Mouse (Mus musculus) gonadal fat pad, adult 2 months (tissue): ENCODE measurements around the gene Hils1. TPM values are rescaled to one million over a fixed set of nuclear protein-coding genes. Genes with fewer than 3 reads are reported as not detected.
A peak's percentile ranks its signal among the peaks of the same experiment; 100 is the strongest.
"Not testable (repeated sequence)": the region's sequence is repeated elsewhere in the genome, so short reads cannot be mapped to it uniquely, and the experiment has no call there.

Experiments
- DNase-seq: peaks from one replicate; pipeline ENCODE4 v3.0.0-alpha.2; 2012; ENCODE audit warnings: low read depth
- polyA plus RNA-seq: library from polyadenylated mRNA; depleted of rRNA; stranded (reverse); fragments of >200 nt; gene quantifications from 2 replicates; pipeline ENCODE4 v1.2.3, GENCODE M21; 2012

Gene Hils1
- polyA plus RNA-seq, 1 experiment, result 2.1 TPM

DNA sequence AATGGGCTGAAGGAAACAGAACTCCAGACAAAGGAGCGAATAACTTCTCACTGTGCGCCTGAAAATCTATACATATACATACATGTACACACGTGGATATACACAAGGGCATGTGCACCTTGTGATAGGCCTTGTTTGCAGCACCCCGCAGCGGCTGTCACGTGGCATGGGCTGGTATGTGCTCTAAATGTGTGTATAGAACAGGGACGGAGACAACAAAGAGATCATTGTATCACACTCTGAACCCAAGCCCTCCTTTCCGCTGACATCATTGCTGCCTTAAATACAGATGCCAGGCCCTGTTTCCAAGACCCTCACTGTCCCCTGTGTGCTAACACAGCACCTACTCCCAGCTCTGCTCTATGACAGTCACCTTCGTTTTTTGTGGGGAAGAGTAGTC lies 12.3 kb upstream of the Hils1 start:
- no peak for DNase-seq

- no peak for DNase-seq
Observed at GRCm38 (mm10) chr11:94957693-94958064, 9.7 kb upstream of the Hils1 start.

- peak; percentile 54 for DNase-seq
Observed at GRCm38 (mm10) chr11:94958065-94958858, 9.1 kb upstream of the Hils1 start.

- no peak for DNase-seq
Observed at GRCm38 (mm10) chr11:94962534-94963101, 4.8 kb upstream of the Hils1 start.

- DNase-seq, result no peak
Observed at GRCm38 (mm10) chr11:94968187-94968586, 794 bp downstream of the Hils1 start.

DNA sequence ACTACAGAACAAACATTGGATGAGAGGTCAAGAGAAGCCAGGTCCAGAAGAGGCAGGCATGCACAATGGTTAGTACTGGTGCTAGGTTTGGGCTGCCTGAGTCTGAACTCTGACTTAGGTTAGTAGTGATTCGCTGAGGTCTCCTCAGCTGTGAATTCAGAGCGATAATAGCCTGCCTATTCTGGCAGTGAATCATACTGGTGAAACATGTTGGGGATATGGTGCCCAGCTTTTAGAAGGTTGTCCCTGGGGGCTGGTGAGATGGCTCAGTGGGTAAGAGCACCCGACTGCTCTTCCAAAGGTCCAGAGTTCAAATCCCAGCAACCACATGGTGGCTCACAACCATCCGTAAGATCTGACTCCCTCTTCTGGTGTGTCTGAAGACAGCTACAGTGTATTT lies 2.3 kb downstream of the Hils1 start:
- DNase-seq, result not testable (repeated sequence)

- DNase-seq, result no peak
Observed at GRCm38 (mm10) chr11:94970210-94970943, 3.0 kb downstream of the Hils1 start.

- DNase-seq, result no peak
Observed at GRCm38 (mm10) chr11:94971895-94972615, 4.7 kb downstream of the Hils1 start.

DNA sequence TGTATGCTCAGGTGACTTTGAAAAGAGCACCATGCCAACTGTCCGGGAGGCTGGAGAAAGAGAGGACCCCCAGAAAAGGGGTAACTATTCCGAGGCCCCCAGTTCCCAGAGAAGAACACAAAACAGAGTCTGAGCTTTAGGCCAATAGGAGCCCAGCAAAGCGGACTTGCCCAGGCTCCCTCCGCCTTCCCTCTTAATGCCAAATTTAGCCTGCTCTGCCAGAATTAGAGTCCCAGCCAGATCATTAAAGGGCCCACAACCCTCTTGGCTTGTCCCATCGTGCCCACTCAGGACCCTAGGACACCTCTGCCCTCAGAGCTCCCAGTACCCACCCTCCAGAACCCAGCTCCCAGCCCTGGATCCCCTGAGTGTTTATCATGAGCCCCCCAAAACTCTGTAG lies 5.5 kb downstream of the Hils1 start:
- DNase-seq, result no peak

GRCm38 (mm10) chr11:94973313-94973712 lies 5.9 kb downstream of the Hils1 start:
- DNase-seq, result no peak

GRCm38 (mm10) chr11:94974951-94975350 lies 7.6 kb downstream of the Hils1 start:
- DNase-seq, result no peak

- no peak for DNase-seq
Observed at GRCm38 (mm10) chr11:94976199-94976598, 8.8 kb downstream of the Hils1 start, which contains the start of gene Sgca. TSS of gene Sgca (minus strand) at chr11:94976327.

DNA sequence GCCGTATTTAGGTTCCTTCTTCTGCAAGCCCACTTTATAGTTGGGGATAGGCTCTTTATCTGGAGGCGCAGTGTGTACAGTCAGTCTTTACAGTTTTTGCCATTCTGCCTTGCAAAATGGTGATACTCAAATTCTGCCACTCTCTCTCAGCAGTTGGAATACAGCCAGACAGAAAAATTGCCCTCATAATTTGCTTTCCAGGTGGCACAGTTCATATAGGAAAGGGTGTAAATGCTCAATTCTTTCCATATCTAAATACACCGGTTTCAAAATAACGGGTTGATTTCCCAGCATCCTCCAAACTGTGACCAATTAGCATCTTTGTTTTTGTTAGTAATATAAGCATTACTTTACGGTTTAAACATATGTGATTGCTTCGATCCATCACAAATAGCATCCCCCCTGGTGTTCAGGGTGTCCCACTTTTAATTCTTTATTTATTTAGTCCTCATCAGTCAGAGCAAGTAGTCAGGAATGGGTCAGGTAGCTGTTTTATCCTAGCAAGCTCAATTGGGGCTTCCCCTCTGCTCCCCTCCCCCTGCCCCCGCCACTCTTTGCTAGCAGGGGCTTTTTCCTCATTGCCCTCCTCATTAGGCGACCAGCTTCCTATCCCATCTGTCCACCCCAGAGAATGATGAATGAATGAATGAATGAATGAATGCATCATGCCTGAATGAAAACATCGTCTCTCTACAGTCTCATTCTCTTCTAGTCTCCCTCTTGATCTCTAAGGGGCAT lies 11.0 kb downstream of the Hils1 start:
- no peak for DNase-seq

DNA sequence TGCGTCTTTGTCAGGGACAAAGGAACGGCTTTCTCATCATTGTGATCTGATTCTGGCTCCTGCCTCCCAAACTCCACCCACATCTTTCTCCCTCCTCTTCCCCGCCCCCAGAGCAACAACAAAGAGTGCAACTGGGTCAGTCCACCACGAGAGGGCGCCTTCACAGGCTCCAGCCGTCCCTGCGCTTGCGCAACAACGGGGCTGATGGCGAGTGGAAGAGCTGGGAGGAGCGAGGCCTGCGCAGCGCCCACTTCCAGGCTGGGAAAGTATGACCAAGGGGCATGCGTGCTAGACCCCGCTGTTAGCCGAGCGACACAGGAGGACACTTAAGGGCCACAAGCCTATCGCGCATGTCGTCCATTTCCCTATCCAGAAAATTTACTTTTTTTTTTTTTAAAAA lies 11.6 kb downstream of the Hils1 start:
- no peak for DNase-seq

DNA sequence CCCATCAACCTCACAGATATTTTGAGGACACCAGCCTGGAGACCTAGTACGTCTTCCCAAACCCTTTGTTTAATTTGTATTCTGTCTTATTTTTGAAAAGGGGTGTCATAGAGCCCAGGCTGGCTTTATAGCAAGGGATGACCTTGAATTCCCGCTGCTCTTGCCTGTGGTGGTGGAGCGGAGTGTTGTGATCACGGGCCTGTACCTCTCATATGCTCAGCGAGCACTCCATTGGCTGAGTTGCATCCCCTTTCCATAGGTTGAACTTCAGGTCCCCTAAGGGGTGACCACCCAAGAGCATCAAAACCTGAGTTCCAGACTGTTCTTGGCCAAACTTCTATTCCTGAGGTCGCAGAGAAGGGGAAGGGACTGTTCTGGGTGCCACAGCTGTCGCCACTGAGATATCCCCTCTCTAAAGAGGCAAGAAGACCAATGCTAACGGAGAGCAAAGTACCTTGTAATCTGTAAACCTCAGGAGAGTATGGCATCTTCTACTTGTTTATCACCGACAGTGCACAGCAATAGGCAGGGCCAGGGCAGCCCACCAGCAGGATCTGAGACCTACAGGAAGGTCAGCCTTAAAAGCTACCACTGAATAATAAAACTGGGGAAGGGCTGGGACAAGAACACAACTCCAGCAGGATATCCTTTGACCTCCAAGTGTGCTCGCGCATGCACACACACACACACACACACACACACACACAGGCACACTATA lies 12.2 kb downstream of the Hils1 start:
- DNase-seq, result no peak

DNA sequence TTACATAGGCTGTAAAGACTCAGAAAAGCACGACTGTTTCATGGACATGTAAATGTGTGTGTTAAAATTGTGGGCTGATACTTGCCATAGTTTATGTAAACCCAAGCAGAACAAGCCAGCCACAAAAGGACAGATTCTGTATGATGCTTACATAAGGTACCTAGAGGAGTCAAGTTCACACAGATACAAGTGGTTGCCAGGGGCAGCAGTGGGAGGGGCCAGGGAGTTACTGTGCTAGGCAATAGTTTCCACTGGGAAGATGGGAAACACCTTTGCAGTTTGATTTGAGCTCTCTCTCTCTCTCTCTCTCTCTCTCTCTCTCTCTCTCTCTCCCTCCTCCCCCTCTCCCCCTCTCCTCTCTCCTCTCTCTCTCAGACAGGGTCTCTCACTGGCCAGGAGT lies 17.7 kb downstream of the Hils1 start:
- DNase-seq, result no peak

DNA sequence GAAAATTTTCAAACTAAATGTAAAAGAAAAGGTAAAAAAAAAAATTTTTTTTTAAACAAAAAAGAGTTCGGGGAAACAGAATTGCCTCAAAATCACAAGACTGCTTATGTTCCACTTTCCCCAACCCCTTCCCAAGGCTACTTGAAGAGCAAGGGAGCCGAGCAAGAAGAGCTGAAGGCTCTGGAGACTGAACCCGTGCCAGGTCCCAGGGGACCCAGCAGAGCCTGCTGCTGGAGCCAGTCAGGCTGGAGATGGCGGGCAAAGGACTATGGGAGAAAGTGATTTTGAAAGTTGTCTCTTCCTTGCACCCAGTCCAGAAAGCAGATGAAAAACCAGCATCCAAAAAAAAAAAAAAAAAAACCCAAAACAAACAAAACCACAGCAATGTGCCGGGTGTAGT lies 18.4 kb downstream of the Hils1 start:
- DNase-seq, result no peak

DNA sequence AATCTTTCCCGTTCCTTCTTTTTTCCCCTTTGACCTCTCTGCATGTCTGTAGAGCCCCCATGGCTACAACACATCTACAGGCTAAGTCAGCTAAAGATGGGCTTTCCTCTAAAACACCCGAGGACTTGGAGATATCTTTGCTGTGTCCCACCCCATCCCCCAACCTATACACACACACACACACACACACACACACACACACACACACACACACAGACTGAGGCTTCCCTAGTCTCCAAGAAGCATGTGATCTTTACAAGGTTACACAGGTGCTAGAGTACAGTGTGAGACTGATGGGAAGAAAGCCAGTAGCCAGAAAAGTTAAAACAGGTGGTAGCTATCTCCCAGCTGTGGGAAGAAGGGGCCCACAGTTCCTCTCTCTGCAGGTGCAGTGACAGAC lies 19.0 kb downstream of the Hils1 start:
- DNase-seq, result no peak

GRCm38 (mm10) chr11:94987341-94987740 lies 19.9 kb downstream of the Hils1 start:
- peak; percentile 94 for DNase-seq

- no peak for DNase-seq
Observed at GRCm38 (mm10) chr11:94987851-94988250, 20.5 kb downstream of the Hils1 start.
